Mouse (Mus musculus) thymus, adult 2 months (tissue): ENCODE measurements around the gene Stap1. TPM values are rescaled to one million over a fixed set of nuclear protein-coding genes. Genes with fewer than 3 reads are reported as not detected.

Experiments
- DNase-seq: peaks from one replicate; pipeline ENCODE4 v3.0.0; 2021
- H3K27ac ChIP-seq: fragments of 200-500 bp; 2 replicates; pipeline ENCODE4 v1.5.1; 2012; ENCODE audit warnings: low read length, control low read depth; ENCODE audit not compliant: control insufficient read depth, insufficient read depth
- H3K27me3 ChIP-seq: fragments of 200-500 bp; 2 replicates; pipeline ENCODE4 v1.6.1; 2012; ENCODE audit warnings: mild to moderate bottlenecking, low read length, moderate library complexity, mixed read lengths; ENCODE audit not compliant: control insufficient read depth, insufficient read depth
- H3K36me3 ChIP-seq: fragments of 200-500 bp; 2 replicates; pipeline ENCODE4 v1.6.1; 2012; ENCODE audit warnings: mild to moderate bottlenecking, low read length, moderate library complexity; ENCODE audit not compliant: control insufficient read depth, insufficient read depth
- H3K4me1 ChIP-seq: fragments of 200-500 bp; replicated peaks from 2 replicates; pipeline ENCODE4 v1.6.1; 2012; ENCODE audit warnings: low read length; ENCODE audit not compliant: control insufficient read depth, insufficient read depth
- H3K4me3 ChIP-seq: fragments of 200-500 bp; 2 replicates; pipeline ENCODE4 v1.5.1; 2012; ENCODE audit warnings: mild to moderate bottlenecking, low read length, control low read depth, moderate library complexity; ENCODE audit not compliant: control insufficient read depth, insufficient read depth
- CTCF ChIP-seq: fragments of 200-500 bp; IDR thresholded peaks from 2 replicates; pipeline ENCODE4 v1.5.1; 2012; ENCODE audit warnings: mild to moderate bottlenecking, control low read depth, low read length, moderate library complexity, borderline replicate concordance; ENCODE audit not compliant: control insufficient read depth, poor library complexity, insufficient read depth; ENCODE audit errors: extremely low read depth
- POLR2A ChIP-seq: fragments of 200-500 bp; IDR thresholded peaks from 2 replicates; pipeline ENCODE4 v1.6.1; 2012; ENCODE audit warnings: mild to moderate bottlenecking, low read length, control low read depth, moderate library complexity; ENCODE audit not compliant: control insufficient read depth, poor library complexity, insufficient read depth; ENCODE audit errors: extremely low read depth
- WGBS: fragments of 180-500 bp; shearing (Covaris S2); methylation state at CpG from one replicate; pipeline ENCODE4 v1.1.7; 2018; 5-methylcytosine and 5-hydroxymethylcytosine counted together
- polyA plus RNA-seq: library from polyadenylated mRNA; depleted of rRNA; stranded (reverse); fragments of >200 nt; gene quantifications from 2 replicates; pipeline ENCODE4 v1.2.3, GENCODE M21; 2012

The Stap1 gene
- polyA plus RNA-seq, 1 experiment = 15.5 TPM

GRCm38 (mm10) chr5:86086751-86087150, 15.2 kb downstream of the Stap1 start:
- H3K27ac ChIP-seq = no peak overlapping the region
- H3K27me3 ChIP-seq = no peaks in the 10 kb centered on the region
- H3K4me3 ChIP-seq = no peak overlapping the region
- TF ChIP-seq POLR2A (no peak), CTCF (no peak)
- no peaks in the 10 kb centered on the region for H3K4me1 ChIP-seq
- WGBS = 32% methylated on average over 6 of the region's 6 CpGs
- DNase-seq = peak; percentile 38
- peaks cover 29% of the 10 kb centered on the region for H3K36me3 ChIP-seq

GRCm38 (mm10) chr5:86094754-86095153, 23.2 kb downstream of the Stap1 start:
- peaks cover 51% of the 10 kb centered on the region for H3K36me3 ChIP-seq
- H3K27ac ChIP-seq = no peak overlapping the region
- no peaks in the 10 kb centered on the region for H3K27me3 ChIP-seq
- no peak overlapping the region for H3K4me3 ChIP-seq
- no peak for DNase-seq
- 95% methylated on average over 9 of the region's 9 CpGs for WGBS
- TF ChIP-seq CTCF = no peak
- no peak for TF ChIP-seq POLR2A
- H3K4me1 ChIP-seq = peaks cover 4% of the 10 kb centered on the region

GRCm38 (mm10) chr5:86098988-86099387, 27.4 kb downstream of the Stap1 start:
- 17% methylated on average over 3 of the region's 3 CpGs for WGBS
- TF ChIP-seq CTCF (no peak), POLR2A (no peak)
- no peak for DNase-seq

GRCm38 (mm10) chr5:86100621-86101020, 29.1 kb downstream of the Stap1 start:
- H3K4me3 ChIP-seq = no peak overlapping the region
- 61% methylated on average over 3 of the region's 3 CpGs for WGBS
- no peaks in the 10 kb centered on the region for H3K27me3 ChIP-seq
- peaks cover 23% of the 10 kb centered on the region for H3K36me3 ChIP-seq
- H3K4me1 ChIP-seq = peaks cover 4% of the 10 kb centered on the region
- no peak for DNase-seq
- no peak for TF ChIP-seq CTCF
- H3K27ac ChIP-seq = no peak overlapping the region

More at GRCm38 (mm10) chr5:86098988-86099387, 27.4 kb downstream of the Stap1 start:
- no peaks in the 10 kb centered on the region for H3K27me3 ChIP-seq
- H3K27ac ChIP-seq = no peak overlapping the region
- H3K4me3 ChIP-seq = no peak overlapping the region
- peaks cover 30% of the 10 kb centered on the region for H3K36me3 ChIP-seq
- peaks cover 4% of the 10 kb centered on the region for H3K4me1 ChIP-seq

GRCm38 (mm10) chr5:86102176-86102575, 30.6 kb downstream of the Stap1 start:
- DNase-seq = no peak
- Histone ChIP-seq H3K27ac (no peak overlapping the region), H3K36me3 (peaks cover 11% of the 10 kb centered on the region), H3K4me3 (no peak overlapping the region), H3K4me1 (peaks cover 4% of the 10 kb centered on the region), H3K27me3 (no peaks in the 10 kb centered on the region)
- 93% methylated on average over 2 of the region's 2 CpGs for WGBS
- TF ChIP-seq CTCF (no peak), POLR2A (no peak)

GRCm38 (mm10) chr5:86106610-86107009, 35.1 kb downstream of the Stap1 start:
- no peak overlapping the region for H3K4me3 ChIP-seq
- WGBS = 93% methylated on average over 2 of the region's 2 CpGs
- no peaks in the 10 kb centered on the region for H3K4me1 ChIP-seq
- no peaks in the 10 kb centered on the region for H3K27me3 ChIP-seq
- no peak for TF ChIP-seq CTCF
- TF ChIP-seq POLR2A = no peak
- peaks cover 11% of the 10 kb centered on the region for H3K36me3 ChIP-seq
- no peak overlapping the region for H3K27ac ChIP-seq
- DNase-seq = no peak

- Histone ChIP-seq H3K27ac (no peak overlapping the region), H3K4me1 (no peaks in the 10 kb centered on the region), H3K36me3 (peaks cover 6% of the 10 kb centered on the region; the same call in 1 of the 2 replicates), H3K27me3 (no peaks in the 10 kb centered on the region), H3K4me3 (no peak overlapping the region)
- 97% methylated on average over 1 of the region's 1 CpGs for WGBS
- no peak for TF ChIP-seq CTCF
- no peak for TF ChIP-seq POLR2A
- DNase-seq = no peak
Measured at GRCm38 (mm10) chr5:86111074-86111473, 39.5 kb downstream of the Stap1 start.
